9 mouse cellular contexts compared by ENCODE assay signal in the genomic region with DNA sequence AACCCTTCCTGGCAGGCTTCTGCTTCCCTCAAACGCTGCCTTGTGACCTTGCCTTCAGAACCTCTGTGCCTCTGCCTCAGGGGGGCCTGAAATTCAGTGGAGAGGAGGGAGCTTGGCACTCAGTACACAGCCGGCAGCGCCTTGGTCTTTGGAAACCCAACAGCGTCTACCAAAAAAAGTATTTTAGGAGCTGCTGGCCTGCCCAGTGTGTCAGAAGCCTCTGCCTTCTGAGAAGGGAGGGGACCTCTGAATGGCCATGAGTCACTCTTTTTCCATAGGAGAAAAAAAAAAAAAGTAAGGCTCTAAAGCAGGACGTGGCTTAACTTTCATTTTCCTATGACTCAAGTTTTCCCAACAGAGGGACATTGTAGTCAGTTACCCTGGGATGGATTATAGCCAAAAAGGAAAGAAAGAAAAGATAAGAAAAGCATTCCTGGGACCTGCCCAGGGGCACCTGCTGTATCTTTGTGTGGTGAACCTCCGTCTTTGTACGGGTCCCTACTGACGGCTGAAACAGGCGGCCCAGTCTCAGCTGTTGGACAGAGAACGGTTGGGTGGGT.
DNase-seq lines count a peak whose midpoint lies in the region; ATAC-seq and TF ChIP-seq lines count a peak whose summit lies in the region.
"Had no signal": no experiment of that assay in that cellular context is flagged by ENCODE, and none has a peak within 500 bp of the region (broad histone marks: within the 10 kb centered on the region; RNA-seq: fewer than 3 reads in every experiment).

No protein-coding gene starts in this region.

- H3K4me2 ChIP-seq in kidney, postnatal 0 days (ENCODE audit: low read length): no peak overlapping the region
- H3K4me2 ChIP-seq in heart, embryonic 15.5 days: peak overlapping the region; percentile 40
- no peak overlapping the region for H3K4me2 ChIP-seq in hindbrain, embryonic 16.5 days (ENCODE audit: low read length)
- H3K4me2 ChIP-seq in midbrain, postnatal 0 days (ENCODE audit: low read depth, low read length, poor library complexity, severe bottlenecking): no peak overlapping the region
- H3K4me2 ChIP-seq: forebrain, embryonic 12.5 days had no signal

- H3K9ac ChIP-seq in kidney, postnatal 0 days (ENCODE audit: low read depth, low read length): no peak overlapping the region
- H3K9ac ChIP-seq in heart, embryonic 15.5 days: no peak overlapping the region
- H3K9ac ChIP-seq in hindbrain, embryonic 16.5 days (ENCODE audit: low read depth, low read length): no peak overlapping the region
- no peak overlapping the region for H3K9ac ChIP-seq in midbrain, postnatal 0 days (replicated peaks; ENCODE audit: low read length, poor library complexity, severe bottlenecking)
- H3K9ac ChIP-seq: forebrain, embryonic 12.5 days had no signal

- TF ChIP-seq CTCF in kidney, postnatal 0 days (IDR thresholded peaks at IDR 0.05; ENCODE audit: low read depth): no peak
- no peak for TF ChIP-seq CTCF in midbrain, postnatal 0 days (IDR thresholded peaks at IDR 0.05)

- no peaks in the 10 kb centered on the region for H3K4me1 ChIP-seq in kidney, postnatal 0 days (replicated peaks; ENCODE audit: insufficient read depth, low read length)
- H3K4me1 ChIP-seq in heart, embryonic 15.5 days (replicated peaks): peaks cover 14% of the 10 kb centered on the region
- H3K4me1 ChIP-seq in hindbrain, embryonic 16.5 days (ENCODE audit: control insufficient read depth, insufficient read depth, low read depth, low read length): no peaks in the 10 kb centered on the region
- no peaks in the 10 kb centered on the region for H3K4me1 ChIP-seq in midbrain, postnatal 0 days (ENCODE audit: insufficient read depth, low read length)
- H3K4me1 ChIP-seq: forebrain, embryonic 12.5 days had no signal

- 63% methylated on average over 10 of the region's 10 CpGs for WGBS in kidney, postnatal 0 days
- WGBS in heart, embryonic 15.5 days: 29% methylated on average over 10 of the region's 10 CpGs
- 41% methylated on average over 10 of the region's 10 CpGs for WGBS in hindbrain, embryonic 16.5 days
- WGBS in midbrain, postnatal 0 days: 56% methylated on average over 10 of the region's 10 CpGs

- DNase-seq in kidney, postnatal 0 days (ENCODE audit: low spot score): peak; percentile 27
- DNase-seq in kidney, postnatal 25 days: no peak
- peak; percentile 67 for DNase-seq in adrenal gland, postnatal 14 days
- peak; percentile 32 to 50 for DNase-seq in lung, postnatal 4 days
- no peak for DNase-seq in midbrain, postnatal 0 days (ENCODE audit: low spot score)

- H3K27ac ChIP-seq in kidney, postnatal 0 days: no peak overlapping the region; the same call in 1 of the 2 replicates
- H3K27ac ChIP-seq in heart, embryonic 15.5 days: peak overlapping the region; percentile 80
- no peak overlapping the region for H3K27ac ChIP-seq in hindbrain, embryonic 16.5 days (ENCODE audit: low read depth, low read length)
- no peak overlapping the region for H3K27ac ChIP-seq in midbrain, postnatal 0 days (ENCODE audit: low read depth, low read length)
- H3K27ac ChIP-seq: forebrain, embryonic 12.5 days had no signal

- H3K4me3 ChIP-seq in kidney, postnatal 0 days (replicated peaks; ENCODE audit: low read depth, low read length): no peak overlapping the region
- 0 out of 2 replicates have a peak overlapping the region, but pooled peaks have one; percentile 3 for H3K4me3 ChIP-seq in heart, embryonic 15.5 days
- no peak overlapping the region for H3K4me3 ChIP-seq in hindbrain, embryonic 16.5 days (ENCODE audit: low read length)
- H3K4me3 ChIP-seq in midbrain, postnatal 0 days (ENCODE audit: low read depth, low read length): no peak overlapping the region
- H3K4me3 ChIP-seq: forebrain, embryonic 12.5 days had no signal

- H3K36me3 ChIP-seq in kidney, postnatal 0 days (ENCODE audit: insufficient read depth, low read length): 0 out of 2 replicates have a peak, but pooled peaks cover 2% of the 10 kb centered on the region
- H3K36me3 ChIP-seq in heart, embryonic 15.5 days: peaks cover 11% of the 10 kb centered on the region; the same call in 1 of the 2 replicates
- H3K36me3 ChIP-seq in hindbrain, embryonic 16.5 days (ENCODE audit: control insufficient read depth, insufficient read depth, low read length): no peaks in the 10 kb centered on the region; the same call in 1 of the 2 replicates
- H3K36me3 ChIP-seq in midbrain, postnatal 0 days (ENCODE audit: insufficient read depth, low read length): peaks cover 15% of the 10 kb centered on the region
- H3K36me3 ChIP-seq: forebrain, embryonic 12.5 days had no signal

- H3K27me3 ChIP-seq in kidney, postnatal 0 days (ENCODE audit: insufficient read depth, low read length): no peaks in the 10 kb centered on the region
- H3K27me3 ChIP-seq in heart, embryonic 15.5 days: no peaks in the 10 kb centered on the region
- H3K27me3 ChIP-seq in hindbrain, embryonic 16.5 days (replicated peaks; ENCODE audit: control insufficient read depth, insufficient read depth, low read length): no peaks in the 10 kb centered on the region
- no peaks in the 10 kb centered on the region for H3K27me3 ChIP-seq in midbrain, postnatal 0 days (ENCODE audit: insufficient read depth, low read length)
- H3K27me3 ChIP-seq: forebrain, embryonic 12.5 days had no signal

- no peaks in the 10 kb centered on the region for H3K9me3 ChIP-seq in kidney, postnatal 0 days (replicated peaks; ENCODE audit: low read length)
- H3K9me3 ChIP-seq in heart, embryonic 15.5 days (replicated peaks): no peaks in the 10 kb centered on the region
- H3K9me3 ChIP-seq in hindbrain, embryonic 16.5 days (ENCODE audit: control insufficient read depth, low read length): no peaks in the 10 kb centered on the region
- H3K9me3 ChIP-seq in midbrain, postnatal 0 days (ENCODE audit: low read length): no peaks in the 10 kb centered on the region
- H3K9me3 ChIP-seq: forebrain, embryonic 12.5 days had no signal

- ATAC-seq in kidney, postnatal 0 days (replicated peaks; ENCODE audit: low FRiP score, low read depth): no peak
- ATAC-seq in heart, embryonic 15.5 days (replicated peaks; ENCODE audit: insufficient number of reproducible peaks, insufficient read depth, low FRiP score, low read depth): peak; percentile 75
- ATAC-seq in hindbrain, embryonic 16.5 days: no peak
- ATAC-seq in inflammation-experienced regulatory T-cells, adult 6 months: no peak
- ATAC-seq in midbrain, postnatal 0 days (ENCODE audit: low FRiP score): no peak

Comparison
In these comparisons a context has a peak if more than half of its experiments do, and no peak if none do; other contexts are left out.
1. DNase-seq: peak in kidney, postnatal 0 days (single experiment), adrenal gland, postnatal 14 days (single experiment) and lung, postnatal 4 days (2 of 2); none in kidney, postnatal 25 days (0 of 2) and midbrain, postnatal 0 days (single experiment).